Mouse (Mus musculus) testis, adult 2 months (tissue): Measurements from ENCODE around the gene Fam193b.

Experiments used
- CTCF ChIP-seq: fragments of 200-500 bp; IDR thresholded peaks from 2 replicates; pipeline ENCODE4 v1.5.1; 2012; ENCODE audit warnings: low read depth, mild to moderate bottlenecking, inconsistent platforms, low read length, moderate library complexity; ENCODE audit not compliant: control insufficient read depth, insufficient read depth, insufficient replicate concordance
- POLR2A ChIP-seq: fragments of 200-500 bp; IDR thresholded peaks from 2 replicates; pipeline ENCODE4 v1.6.1; 2012; ENCODE audit warnings: low read depth, mild to moderate bottlenecking, inconsistent platforms, low read length, moderate library complexity; ENCODE audit not compliant: control insufficient read depth

GRCm38 (mm10) chr13:55527212-55527611 lies 43.7 kb downstream of the Fam193b start:
- no peak for TF ChIP-seq POLR2A
- TF ChIP-seq CTCF = no peak
